Mouse (Mus musculus) brain, embryonic 14.5 days (tissue): ENCODE measurements at regions not wholly inside any gene's neighbourhood (a gene's known extent, or its start where the extent isn't known, plus 50 kb on each side); places are given as distances from the start of the nearest gene placed in this dataset.
"Not testable (repeated sequence)": the region's sequence is repeated elsewhere in the genome, so short reads cannot be mapped to it uniquely, and the experiment has no call there.

ENCODE experiments used
- DNase-seq: peaks from one replicate; pipeline ENCODE4 v3.0.0-alpha.2; 2011; ENCODE audit warnings: low read depth
- CTCF ChIP-seq: fragments of 200-500 bp; IDR thresholded peaks from 2 replicates; pipeline ENCODE4 v1.5.1; 2012; ENCODE audit warnings: inconsistent platforms, mild to moderate bottlenecking, moderate library complexity, borderline replicate concordance; ENCODE audit not compliant: insufficient read depth, insufficient read length; ENCODE audit errors: extremely low read depth
- POLR2A ChIP-seq: fragments of 200-500 bp; IDR thresholded peaks from 2 replicates; pipeline ENCODE4 v1.6.1; 2012; ENCODE audit warnings: mild to moderate bottlenecking, inconsistent platforms, borderline replicate concordance; ENCODE audit not compliant: poor library complexity, insufficient read depth, insufficient read length, severe bottlenecking; ENCODE audit errors: extremely low read depth

- TF ChIP-seq CTCF (no peak), POLR2A (no peak)
- no peak for DNase-seq
Measured at GRCm38 (mm10) chr9:9311627-9312265, 72.8 kb upstream of the Arhgap42 start.

GRCm38 (mm10) chr9:9311040-9311583, 72.2 kb upstream of the Arhgap42 start:
- not testable (repeated sequence) for DNase-seq

- no peak for TF ChIP-seq CTCF
- TF ChIP-seq POLR2A, result no peak
- peak; percentile 28 for DNase-seq
Measured at GRCm38 (mm10) chr9:9290767-9291166, 51.9 kb upstream of the Arhgap42 start.

GRCm38 (mm10) chr9:9289570-9289969, 50.7 kb upstream of the Arhgap42 start:
- no peak for DNase-seq
- TF ChIP-seq CTCF (no peak), POLR2A (no peak)
